Mouse (Mus musculus) megakaryocyte, embryonic 14.5 days (primary cell): ENCODE measurements around the gene Slco2a1.

Experiments
- FLI1 ChIP-seq: IDR thresholded peaks from 2 replicates; pipeline ENCODE4 v1.6.1; 2012; ENCODE audit warnings: low read length, inconsistent platforms, mixed read lengths
- GATA1 ChIP-seq: IDR thresholded peaks from 3 replicates; pipeline ENCODE4 v1.6.1; 2012; ENCODE audit warnings: mixed read lengths, low read length, inconsistent platforms, borderline replicate concordance

DNA sequence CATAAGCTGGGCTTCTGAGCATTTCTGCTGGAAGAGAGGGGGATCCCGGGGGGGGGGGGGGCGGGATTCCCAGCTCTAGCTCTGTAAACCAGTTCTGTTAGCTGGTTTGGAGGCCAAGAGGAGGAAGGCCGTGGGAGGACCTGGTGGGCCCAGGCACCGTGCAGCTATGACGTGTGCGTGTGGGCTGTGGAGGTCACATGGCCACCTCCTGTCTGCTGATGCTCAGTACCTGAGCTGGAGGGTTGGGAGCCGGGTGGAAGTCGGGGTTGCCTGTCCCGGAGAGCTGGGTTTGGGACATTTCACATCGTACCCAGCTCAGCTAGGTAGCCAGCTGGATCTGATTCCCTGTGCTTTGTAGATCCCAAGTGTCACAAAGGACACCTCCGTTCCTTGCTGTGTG lies 124.8 kb downstream of the Slco2a1 start:
- no peak for TF ChIP-seq FLI1
- TF ChIP-seq GATA1: no peak
